7 mouse cellular contexts compared by ENCODE assay signal in genomic region chr4:120825100-120825553, GRCm38 (mm10). TPM values are rescaled to one million over a fixed set of nuclear protein-coding genes. Genes with fewer than 3 reads are reported as not detected.
DNase-seq lines count a peak whose midpoint lies in the region; ATAC-seq lines count a peak whose summit lies in the region.

No protein-coding gene starts in this region.

- WGBS in embryonic facial prominence, embryonic 10.5 days = under 1% methylated on average over 53 of the region's 53 CpGs
- under 1% methylated on average over 45 of the region's 53 CpGs for WGBS in limb, embryonic 10.5 days
- under 1% methylated on average over 34 of the region's 53 CpGs for WGBS in midbrain, embryonic 12.5 days

- peak overlapping the region; percentile 85 for H3K4me3 ChIP-seq in embryonic facial prominence, embryonic 10.5 days
- peak overlapping the region; percentile 85 for H3K4me3 ChIP-seq in limb, embryonic 10.5 days
- peak overlapping the region; percentile 81 for H3K4me3 ChIP-seq in midbrain, embryonic 12.5 days

- peak overlapping the region; percentile 71 for H3K4me2 ChIP-seq in midbrain, embryonic 12.5 days (replicated peaks)

- peak overlapping the region; percentile 99 for H3K9ac ChIP-seq in midbrain, embryonic 12.5 days (replicated peaks)

- peak; percentile 99 for DNase-seq in adrenal gland, postnatal 14 days
- peak; percentile 97 for DNase-seq in embryonic facial prominence, embryonic 10.5 days (ENCODE audit: low spot score)
- DNase-seq in kidney, adult 11 months = peak; percentile 95
- peak; percentile 96 for DNase-seq in limb, embryonic 10.5 days (ENCODE audit: low spot score)
- DNase-seq in skeletal muscle tissue, adult 2 months (ENCODE audit: low read depth, low spot score) = peak; percentile 95

- no peaks in the 10 kb centered on the region for H3K27me3 ChIP-seq in embryonic facial prominence, embryonic 10.5 days (replicated peaks; ENCODE audit: low read depth, poor library complexity, severe bottlenecking)
- no peaks in the 10 kb centered on the region for H3K27me3 ChIP-seq in limb, embryonic 10.5 days (ENCODE audit: low read depth, poor library complexity, severe bottlenecking)
- H3K27me3 ChIP-seq in midbrain, embryonic 12.5 days = no peaks in the 10 kb centered on the region

- no peaks in the 10 kb centered on the region for H3K9me3 ChIP-seq in embryonic facial prominence, embryonic 10.5 days
- no peaks in the 10 kb centered on the region for H3K9me3 ChIP-seq in limb, embryonic 10.5 days (replicated peaks)
- no peaks in the 10 kb centered on the region for H3K9me3 ChIP-seq in midbrain, embryonic 12.5 days

- H3K4me1 ChIP-seq in embryonic facial prominence, embryonic 10.5 days = peaks cover 9% of the 10 kb centered on the region
- peaks cover 12% of the 10 kb centered on the region for H3K4me1 ChIP-seq in limb, embryonic 10.5 days
- peaks cover 17% of the 10 kb centered on the region for H3K4me1 ChIP-seq in midbrain, embryonic 12.5 days

- H3K36me3 ChIP-seq in embryonic facial prominence, embryonic 10.5 days (replicated peaks) = peaks cover 8% of the 10 kb centered on the region
- H3K36me3 ChIP-seq in limb, embryonic 10.5 days = peaks cover 8% of the 10 kb centered on the region
- no peaks in the 10 kb centered on the region for H3K36me3 ChIP-seq in midbrain, embryonic 12.5 days

- peak; percentile 81 for ATAC-seq in granulocyte monocyte progenitor cell, adult 5-6 weeks (replicated peaks; ENCODE audit: poor library complexity, severe bottlenecking)
- peak; percentile 96 for ATAC-seq in midbrain, embryonic 12.5 days (ENCODE audit: low FRiP score, low read depth)

- H3K27ac ChIP-seq in embryonic facial prominence, embryonic 10.5 days (replicated peaks) = peak overlapping the region; percentile 100
- H3K27ac ChIP-seq in limb, embryonic 10.5 days = peak overlapping the region; percentile 100
- H3K27ac ChIP-seq in midbrain, embryonic 12.5 days (replicated peaks) = peak overlapping the region; percentile 100

RNA-seq across cellular contexts. Expression of gene Nfyc, which starts 6.2 kb away (rescaled TPM):
- 58.8 and 74.3 TPM in 2 replicates for total RNA-seq in adrenal gland, postnatal 14 days (2021)
- polyA plus RNA-seq in embryonic facial prominence, embryonic 10.5 days (2016; fragmentation: Nextera tagmentation; extraction: Ambion mirVana) = 126 and 128 TPM in 2 replicates
- total RNA-seq in granulocyte monocyte progenitor cell, adult 5-6 weeks (2014; fragmentation: Nextera tagmentation) = 24.9 and 53.4 TPM in 2 replicates
- 45.1 and 61.6 TPM in 2 replicates for total RNA-seq in granulocyte monocyte progenitor cell, adult 5-6 weeks (2017)
- 129 TPM in 2 replicates for polyA plus RNA-seq in limb, embryonic 10.5 days (2016; fragmentation: Nextera tagmentation; extraction: Ambion mirVana)
- 100 and 108 TPM in 2 replicates for polyA plus RNA-seq in midbrain, embryonic 12.5 days (2016; fragmentation: Nextera tagmentation; extraction: Ambion mirVana)

RNA-seq across cellular contexts. Expression of gene Rims3, which starts 29.5 kb away (rescaled TPM):
- total RNA-seq in adrenal gland, postnatal 14 days (2021) = 7.2 and 7.3 TPM in 2 replicates
- 1.8 and 2.4 TPM in 2 replicates for polyA plus RNA-seq in embryonic facial prominence, embryonic 10.5 days (2016; fragmentation: Nextera tagmentation; extraction: Ambion mirVana)
- not detected in 2 replicates for total RNA-seq in granulocyte monocyte progenitor cell, adult 5-6 weeks (2014; fragmentation: Nextera tagmentation)
- total RNA-seq in granulocyte monocyte progenitor cell, adult 5-6 weeks (2017) = not detected in 2 replicates
- 0.24 and 0.39 TPM in 2 replicates for polyA plus RNA-seq in limb, embryonic 10.5 days (2016; fragmentation: Nextera tagmentation; extraction: Ambion mirVana)
- polyA plus RNA-seq in midbrain, embryonic 12.5 days (2016; fragmentation: Nextera tagmentation; extraction: Ambion mirVana) = 6.9 and 9.1 TPM in 2 replicates

Comparison
In these comparisons a context has a peak if more than half of its experiments do, and no peak if none do; other contexts are left out.
1. Peak in every context shown above with its lines: DNase-seq, ATAC-seq, H3K4me3 ChIP-seq and H3K27ac ChIP-seq.